Mouse (Mus musculus): ENCODE results near the gene Slc10a7. TPM values are rescaled to one million over a fixed set of nuclear protein-coding genes. Genes with fewer than 3 reads are reported as not detected.

Gene Slc10a7
- polyA plus RNA-seq, 1 experiment from 2014 or later = 13.4 TPM

GRCm38 (mm10) chr8:78564200-78564599 is 55.1 kb downstream of the Slc10a7 start:
- H3K27ac ChIP-seq = no peak overlapping the region
- no peaks in the 10 kb centered on the region for H3K36me3 ChIP-seq (ENCODE audit: inconsistent target)
- H3K79me2 ChIP-seq (ENCODE audit: inconsistent target) = no peaks in the 10 kb centered on the region; the same call in 1 of the 2 replicates
- 94% methylated on average over 5 of the region's 5 CpGs for WGBS (ENCODE audit: missing documents)
- no peak overlapping the region for H3K4me3 ChIP-seq (ENCODE audit: inconsistent target)

- no peak overlapping the region for H3K27ac ChIP-seq
- H3K36me3 ChIP-seq (ENCODE audit: inconsistent target) = no peaks in the 10 kb centered on the region
- no peaks in the 10 kb centered on the region; the same call in 1 of the 2 replicates for H3K79me2 ChIP-seq (ENCODE audit: inconsistent target)
- H3K4me3 ChIP-seq (ENCODE audit: inconsistent target) = no peak overlapping the region
- 87% methylated on average over 8 of the region's 8 CpGs for WGBS (ENCODE audit: missing documents)
Measured at GRCm38 (mm10) chr8:78568196-78568595, 59.0 kb downstream of the Slc10a7 start.

- Histone ChIP-seq H3K4me3 (ENCODE audit: inconsistent target) (no peak overlapping the region), H3K36me3 (ENCODE audit: inconsistent target) (no peaks in the 10 kb centered on the region), H3K79me2 (ENCODE audit: inconsistent target) (no peaks in the 10 kb centered on the region; the same call in 1 of the 2 replicates), H3K27ac (no peak overlapping the region)
- 96% methylated on average over 9 of the region's 9 CpGs for WGBS (ENCODE audit: missing documents)
Measured at GRCm38 (mm10) chr8:78571528-78571927, 62.4 kb downstream of the Slc10a7 start.

GRCm38 (mm10) chr8:78574207-78574606 is 65.1 kb downstream of the Slc10a7 start:
- Histone ChIP-seq H3K4me3 (ENCODE audit: inconsistent target) (no peak overlapping the region), H3K36me3 (ENCODE audit: inconsistent target) (no peaks in the 10 kb centered on the region), H3K79me2 (ENCODE audit: inconsistent target) (no peaks in the 10 kb centered on the region; the same call in 1 of the 2 replicates), H3K27ac (no peak overlapping the region)
- 95% methylated on average over 7 of the region's 7 CpGs for WGBS (ENCODE audit: missing documents)

GRCm38 (mm10) chr8:78577569-78577968 is 68.4 kb downstream of the Slc10a7 start:
- WGBS (ENCODE audit: missing documents) = 99% methylated on average over 7 of the region's 10 CpGs
- Histone ChIP-seq H3K4me3 (ENCODE audit: inconsistent target) (no peak overlapping the region), H3K79me2 (ENCODE audit: inconsistent target) (no peaks in the 10 kb centered on the region; the same call in 1 of the 2 replicates), H3K36me3 (ENCODE audit: inconsistent target) (no peaks in the 10 kb centered on the region), H3K27ac (no peak overlapping the region)

GRCm38 (mm10) chr8:78578036-78578435 is 68.9 kb downstream of the Slc10a7 start:
- 94% methylated on average over 3 of the region's 3 CpGs for WGBS (ENCODE audit: missing documents)
- no peak overlapping the region for H3K4me3 ChIP-seq (ENCODE audit: inconsistent target)
- no peaks in the 10 kb centered on the region for H3K36me3 ChIP-seq (ENCODE audit: inconsistent target)
- H3K27ac ChIP-seq = no peak overlapping the region
- no peaks in the 10 kb centered on the region; the same call in 1 of the 2 replicates for H3K79me2 ChIP-seq (ENCODE audit: inconsistent target)

GRCm38 (mm10) chr8:78584011-78584776 is 75.0 kb downstream of the Slc10a7 start:
- H3K27ac ChIP-seq = no peak overlapping the region
- 87% methylated on average over 5 of the region's 5 CpGs for WGBS (ENCODE audit: missing documents)
- no peaks in the 10 kb centered on the region for H3K36me3 ChIP-seq (ENCODE audit: inconsistent target)
- H3K79me2 ChIP-seq (ENCODE audit: inconsistent target) = no peaks in the 10 kb centered on the region
- no peak overlapping the region for H3K4me3 ChIP-seq (ENCODE audit: inconsistent target)

GRCm38 (mm10) chr8:78584863-78585262 is 75.7 kb downstream of the Slc10a7 start:
- Histone ChIP-seq H3K36me3 (ENCODE audit: inconsistent target) (no peaks in the 10 kb centered on the region), H3K79me2 (ENCODE audit: inconsistent target) (no peaks in the 10 kb centered on the region), H3K4me3 (ENCODE audit: inconsistent target) (no peak overlapping the region), H3K27ac (no peak overlapping the region)
- 86% methylated on average over 3 of the region's 3 CpGs for WGBS (ENCODE audit: missing documents)

- 89% methylated on average over 6 of the region's 6 CpGs for WGBS (ENCODE audit: missing documents)
- H3K4me3 ChIP-seq (ENCODE audit: inconsistent target) = no peak overlapping the region
- no peak overlapping the region for H3K27ac ChIP-seq
- no peaks in the 10 kb centered on the region for H3K79me2 ChIP-seq (ENCODE audit: inconsistent target)
- H3K36me3 ChIP-seq (ENCODE audit: inconsistent target) = no peaks in the 10 kb centered on the region
Measured at GRCm38 (mm10) chr8:78595481-78595908, 86.3 kb downstream of the Slc10a7 start.

GRCm38 (mm10) chr8:78598237-78598636 is 89.1 kb downstream of the Slc10a7 start:
- 90% methylated on average over 3 of the region's 3 CpGs for WGBS (ENCODE audit: missing documents)
- Histone ChIP-seq H3K79me2 (ENCODE audit: inconsistent target) (no peaks in the 10 kb centered on the region), H3K4me3 (ENCODE audit: inconsistent target) (no peak overlapping the region), H3K27ac (no peak overlapping the region), H3K36me3 (ENCODE audit: inconsistent target) (no peaks in the 10 kb centered on the region)

GRCm38 (mm10) chr8:78603084-78603483 is 93.9 kb downstream of the Slc10a7 start:
- Histone ChIP-seq H3K27ac (no peak overlapping the region), H3K79me2 (ENCODE audit: inconsistent target) (no peaks in the 10 kb centered on the region), H3K36me3 (ENCODE audit: inconsistent target) (no peaks in the 10 kb centered on the region), H3K4me3 (ENCODE audit: inconsistent target) (no peak overlapping the region)
- 94% methylated on average over 5 of the region's 5 CpGs for WGBS (ENCODE audit: missing documents)

- Histone ChIP-seq H3K36me3 (ENCODE audit: inconsistent target) (no peaks in the 10 kb centered on the region), H3K27ac (no peak overlapping the region), H3K4me3 (ENCODE audit: inconsistent target) (no peak overlapping the region), H3K79me2 (ENCODE audit: inconsistent target) (no peaks in the 10 kb centered on the region)
- 97% methylated on average over 6 of the region's 9 CpGs for WGBS (ENCODE audit: missing documents)
Measured at GRCm38 (mm10) chr8:78604426-78604825, 95.3 kb downstream of the Slc10a7 start.

GRCm38 (mm10) chr8:78609301-78609700 is 100.2 kb downstream of the Slc10a7 start:
- Histone ChIP-seq H3K27ac (no peak overlapping the region), H3K4me3 (ENCODE audit: inconsistent target) (no peak overlapping the region)
- WGBS (ENCODE audit: missing documents) = 97% methylated on average over 10 of the region's 10 CpGs

GRCm38 (mm10) chr8:78611019-78611418 is 101.9 kb downstream of the Slc10a7 start:
- Histone ChIP-seq H3K4me3 (ENCODE audit: inconsistent target) (no peak overlapping the region), H3K27ac (no peak overlapping the region), H3K79me2 (ENCODE audit: inconsistent target) (no peaks in the 10 kb centered on the region), H3K36me3 (ENCODE audit: inconsistent target) (no peaks in the 10 kb centered on the region)
- WGBS (ENCODE audit: missing documents) = 78% methylated on average over 6 of the region's 6 CpGs

More at GRCm38 (mm10) chr8:78609301-78609700, 100.2 kb downstream of the Slc10a7 start:
- no peaks in the 10 kb centered on the region for H3K79me2 ChIP-seq (ENCODE audit: inconsistent target)
- H3K36me3 ChIP-seq (ENCODE audit: inconsistent target) = no peaks in the 10 kb centered on the region

- no peaks in the 10 kb centered on the region for H3K36me3 ChIP-seq (ENCODE audit: inconsistent target)
- WGBS (ENCODE audit: missing documents) = 56% methylated on average over 4 of the region's 4 CpGs
- H3K79me2 ChIP-seq (ENCODE audit: inconsistent target) = no peaks in the 10 kb centered on the region
- no peak overlapping the region for H3K4me3 ChIP-seq (ENCODE audit: inconsistent target)
- no peak overlapping the region for H3K27ac ChIP-seq
Measured at GRCm38 (mm10) chr8:78622362-78622761, 113.2 kb downstream of the Slc10a7 start.
